Mouse (Mus musculus) bone marrow macrophage, adult 2 months (primary cell): ENCODE data around the gene Pde1c.

ENCODE experiments used
- CTCF ChIP-seq: IDR thresholded peaks from 2 replicates; pipeline ENCODE4 v1.5.1; 2012; ENCODE audit warnings: low read depth, mild to moderate bottlenecking, low read length, moderate library complexity
- POLR2A ChIP-seq: IDR thresholded peaks from 2 replicates; pipeline ENCODE4 v1.6.1; 2012; ENCODE audit warnings: mild to moderate bottlenecking, low read depth, low read length, borderline replicate concordance

DNA sequence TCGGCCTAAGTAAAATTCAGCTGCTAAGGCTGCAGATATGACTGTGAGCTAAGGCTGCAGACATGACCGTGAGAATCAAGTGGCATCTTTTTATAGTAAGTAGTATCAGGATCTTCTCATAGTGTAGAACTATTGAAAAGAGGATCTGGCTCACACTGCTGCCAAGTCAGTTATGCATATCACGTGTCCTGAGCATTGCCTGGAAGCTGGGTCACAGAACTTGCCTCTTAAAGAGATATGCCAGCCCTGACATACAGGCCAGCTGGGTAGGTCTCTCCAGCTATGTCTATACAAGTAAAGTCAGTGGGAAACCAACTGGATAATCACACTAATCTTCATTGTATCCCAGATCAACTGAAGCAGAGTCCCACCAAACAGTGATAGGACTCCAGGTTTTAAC lies 83.8 kb downstream of the Pde1c start:
- TF ChIP-seq POLR2A (no peak), CTCF (no peak)
